Mouse (Mus musculus): ENCODE data around the gene Pgs1.
A peak's percentile ranks its signal among the peaks of the same experiment; 100 is the strongest.

Gene Pgs1

GRCm38 (mm10) chr11:117986126-117987031 lies at the start of gene Pgs1:
Pgs1 (plus strand) TSS chr11:117986292.
- DNase-seq (ENCODE audit: low spot score), result peak; percentile 95

GRCm38 (mm10) chr11:117939004-117939730 lies 46.9 kb upstream of the Pgs1 start:
- peak; percentile 41 for DNase-seq (ENCODE audit: low spot score)

GRCm38 (mm10) chr11:117939741-117940285 lies 46.3 kb upstream of the Pgs1 start:
- peak; percentile 92 for DNase-seq (ENCODE audit: low spot score)

GRCm38 (mm10) chr11:117940881-117941280 lies 45.2 kb upstream of the Pgs1 start:
- DNase-seq (ENCODE audit: low spot score), result no peak

GRCm38 (mm10) chr11:117941325-117941834 lies 44.7 kb upstream of the Pgs1 start:
- DNase-seq (ENCODE audit: low spot score), result no peak

DNA sequence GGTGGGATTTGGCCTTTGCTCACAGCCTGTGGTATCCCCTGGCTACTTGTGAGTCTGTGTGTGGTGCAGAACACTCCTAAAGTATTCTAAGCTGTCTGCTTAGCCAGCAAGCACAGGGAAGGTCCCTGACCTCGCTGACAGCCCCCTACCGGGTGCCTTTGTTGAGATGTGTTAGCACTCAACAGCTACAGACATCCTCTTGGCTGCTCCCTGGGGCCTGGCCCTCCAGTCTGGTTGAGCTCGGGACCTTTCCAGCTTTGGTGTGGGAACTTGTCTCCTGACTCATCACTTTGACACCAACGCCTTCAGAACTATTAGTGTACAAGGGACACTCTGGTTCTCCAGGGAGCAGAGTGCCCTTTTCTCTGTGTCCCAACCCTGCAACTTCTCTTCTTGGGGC lies 44.2 kb upstream of the Pgs1 start:
- DNase-seq (ENCODE audit: low spot score), result peak; percentile 26

DNA sequence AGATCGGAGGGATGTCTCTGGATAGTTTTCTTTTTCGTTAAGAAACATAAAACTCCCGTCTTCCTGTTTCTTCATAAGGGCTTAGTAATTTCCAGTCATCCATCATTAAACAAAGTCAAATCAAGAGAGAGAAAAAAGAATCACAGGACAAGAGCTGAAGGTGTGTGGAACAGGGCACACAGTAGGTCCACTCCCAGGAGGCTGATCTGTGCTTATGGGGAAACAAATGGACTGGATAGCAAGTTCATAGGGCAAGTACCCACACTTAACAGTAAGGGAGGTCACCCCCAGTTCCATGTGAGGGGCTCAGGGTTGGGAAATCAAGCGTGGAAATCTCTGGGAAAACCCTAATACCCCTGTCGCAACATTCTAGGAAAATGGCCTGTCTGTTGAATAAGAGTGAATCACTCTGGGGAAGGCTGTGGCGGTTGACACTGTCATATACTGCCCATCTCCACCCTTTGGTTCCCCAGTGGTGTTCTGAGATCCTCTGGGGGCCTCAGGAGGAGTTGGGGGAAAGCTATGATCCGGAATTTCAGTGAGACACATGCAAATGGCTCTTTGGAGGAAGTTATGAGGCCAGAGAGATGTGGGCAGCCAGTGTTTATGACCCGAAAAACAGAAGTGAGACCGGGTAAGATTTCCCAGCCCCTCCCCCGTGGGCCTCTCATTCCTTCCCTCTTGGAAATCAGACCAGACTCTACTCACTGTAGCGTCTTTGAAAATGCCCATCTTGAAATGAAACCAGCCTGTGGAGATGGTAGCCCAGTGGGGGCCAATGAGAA lies 39.7 kb upstream of the Pgs1 start:
- no peak for DNase-seq (ENCODE audit: low spot score)

- DNase-seq (ENCODE audit: low spot score), result no peak
Measured at GRCm38 (mm10) chr11:117946996-117947419, 39.1 kb upstream of the Pgs1 start.

- peak; percentile 92 for DNase-seq (ENCODE audit: low spot score)
Measured at GRCm38 (mm10) chr11:117949392-117950091, 36.5 kb upstream of the Pgs1 start.

DNA sequence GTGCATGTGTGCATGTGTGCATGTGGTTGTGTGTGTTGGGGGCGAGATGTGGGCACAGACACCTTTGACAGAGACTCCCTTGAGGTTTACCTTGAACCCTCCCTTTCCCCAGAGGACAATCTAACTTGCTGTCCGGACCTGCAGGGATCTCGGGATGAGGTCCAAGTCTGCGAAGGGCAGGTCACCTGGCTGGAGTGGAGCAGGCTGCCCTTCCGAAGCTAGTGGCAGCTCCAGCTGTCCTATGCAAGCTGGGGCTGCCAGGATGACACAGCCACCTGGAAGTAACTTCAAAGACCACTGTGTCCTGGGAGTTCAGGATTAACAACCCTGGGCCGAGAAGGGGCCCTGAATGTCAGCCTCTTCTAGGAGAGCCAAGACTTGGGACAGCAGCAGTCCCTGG lies 34.7 kb upstream of the Pgs1 start:
- no peak for DNase-seq (ENCODE audit: low spot score)

DNA sequence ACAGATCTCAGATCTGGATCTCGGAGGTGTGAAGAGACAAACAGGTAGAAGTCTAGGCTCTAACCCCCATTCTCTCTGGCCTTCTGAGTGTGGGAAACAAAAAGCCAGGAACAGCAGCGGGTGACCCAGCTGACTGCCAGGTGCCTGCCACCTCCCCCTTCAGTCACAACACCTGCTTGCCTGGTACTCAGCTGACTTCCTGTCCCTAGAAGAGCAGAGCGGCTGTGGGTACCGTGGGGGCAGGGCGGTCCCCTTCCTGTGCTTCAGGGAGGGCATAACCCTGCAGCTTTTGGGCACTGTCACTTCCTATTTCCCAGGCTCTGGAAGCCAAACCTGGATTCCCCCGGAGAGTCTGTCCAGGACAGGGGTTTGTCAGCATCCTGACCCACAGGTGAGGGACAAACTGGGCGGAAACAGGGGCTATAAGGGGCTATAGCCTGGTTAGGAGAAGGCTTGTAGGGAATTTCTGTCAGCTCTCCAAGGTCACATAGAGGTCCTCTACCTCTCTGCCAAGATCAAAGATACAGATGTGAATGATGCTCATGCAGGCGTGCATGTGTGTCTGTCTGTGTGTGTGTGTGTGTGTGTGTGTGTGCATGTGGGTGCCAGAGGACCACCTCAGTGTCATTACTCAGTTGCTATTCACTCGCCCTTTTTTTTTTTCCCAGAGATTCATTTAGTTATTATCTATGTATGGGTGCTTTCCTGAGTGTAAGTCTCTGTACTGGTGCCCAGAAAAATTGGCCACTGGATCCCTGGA lies 33.7 kb upstream of the Pgs1 start:
- DNase-seq (ENCODE audit: low spot score), result no peak

DNA sequence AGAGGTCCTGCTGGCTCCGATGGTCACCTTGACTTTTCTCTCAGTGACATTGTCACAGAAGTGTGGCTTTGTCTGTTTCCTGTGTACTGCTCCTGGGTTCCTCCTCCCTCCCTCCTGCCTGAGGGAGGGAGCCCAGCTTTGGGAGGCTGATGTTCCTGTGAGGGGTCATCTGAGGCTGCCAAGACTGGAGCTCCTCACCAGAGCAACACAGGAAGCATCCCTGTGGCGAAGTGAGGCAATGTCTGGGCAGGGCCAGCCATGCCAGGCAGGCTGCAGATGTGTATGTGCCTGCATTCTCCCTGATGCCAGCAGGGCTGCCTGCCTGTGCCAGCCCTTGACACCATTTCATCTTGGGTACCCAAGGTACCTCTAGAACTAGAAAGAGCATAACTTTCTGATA lies 32.0 kb upstream of the Pgs1 start:
- no peak for DNase-seq (ENCODE audit: low spot score)

DNA sequence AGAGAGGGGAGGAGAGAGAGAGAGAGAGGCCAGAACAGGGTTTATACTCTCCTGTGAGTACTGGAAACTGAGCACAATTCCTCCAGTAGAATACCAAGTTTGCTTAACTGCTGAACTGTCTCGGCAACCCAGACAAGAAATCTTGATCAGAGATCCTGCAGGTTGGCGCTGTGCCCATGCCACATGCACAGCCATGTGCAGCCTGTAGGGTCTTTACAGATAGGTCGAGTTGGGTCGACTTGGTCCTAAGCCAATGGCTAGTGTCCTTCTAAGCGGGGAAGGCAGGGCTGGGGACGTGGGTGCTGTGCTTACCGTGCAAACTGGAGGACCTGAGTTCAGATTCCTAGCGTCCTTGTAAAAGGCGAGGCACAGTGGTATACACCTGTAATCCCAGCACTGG lies 31.3 kb upstream of the Pgs1 start:
- no peak for DNase-seq (ENCODE audit: low spot score)

DNA sequence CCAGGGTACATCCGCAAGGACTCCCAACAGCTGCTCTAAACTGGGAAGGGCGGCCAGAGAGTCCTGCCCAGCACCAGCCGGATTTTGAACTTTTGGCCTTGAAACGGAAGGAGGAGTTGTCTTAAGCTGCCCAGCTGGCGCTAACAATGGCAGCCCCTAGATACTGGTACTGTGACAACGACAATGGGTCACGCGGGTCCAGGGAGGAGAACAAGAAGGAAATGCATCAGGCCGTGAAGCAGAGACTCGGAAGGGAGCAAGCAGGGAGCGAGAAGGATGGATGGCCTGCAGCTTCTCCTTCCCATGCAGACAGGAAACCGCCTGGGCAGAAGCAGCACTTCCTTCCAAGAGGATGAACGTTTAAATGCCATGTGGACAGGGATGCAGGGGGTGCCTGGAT lies 30.5 kb upstream of the Pgs1 start:
- DNase-seq (ENCODE audit: low spot score), result no peak

DNA sequence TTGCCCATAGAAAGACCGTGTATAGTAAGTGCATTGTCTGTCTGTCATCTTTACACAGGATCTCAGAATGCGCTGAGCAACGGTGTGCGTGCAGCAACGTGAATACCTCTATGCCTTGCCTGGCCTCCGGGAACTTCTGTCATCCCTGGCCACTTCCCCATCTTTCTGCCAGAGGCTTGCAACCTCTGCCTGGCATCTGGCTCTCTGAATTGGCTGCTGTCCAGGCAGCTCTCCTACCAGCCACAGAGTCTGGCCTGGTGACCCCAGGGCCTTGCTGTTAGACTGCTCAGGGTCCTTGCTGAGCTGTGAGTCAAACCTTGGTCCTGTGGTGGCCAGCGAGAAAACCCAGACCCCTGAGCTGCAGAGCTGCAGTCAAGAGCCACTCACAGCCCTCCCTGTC lies 27.9 kb upstream of the Pgs1 start:
- no peak for DNase-seq (ENCODE audit: low spot score)

DNA sequence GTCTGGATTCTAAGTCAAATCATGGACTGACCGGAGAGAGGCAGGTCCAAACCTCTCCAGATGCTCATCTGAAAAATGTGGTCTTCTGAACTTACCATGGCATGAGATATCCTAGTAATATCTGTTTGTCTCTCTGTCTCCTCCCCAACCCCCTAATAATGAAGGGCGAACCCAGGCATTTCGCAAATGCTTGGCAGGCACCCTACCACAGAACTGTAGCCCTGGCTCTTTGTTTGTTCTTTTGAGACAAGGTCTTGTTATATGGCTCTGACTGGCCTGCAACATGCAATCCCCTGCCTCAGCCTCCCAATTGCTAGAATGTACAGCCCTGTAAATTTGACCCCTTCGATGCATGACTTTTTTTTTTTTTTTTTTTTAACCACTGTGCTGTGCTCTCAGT lies 26.9 kb upstream of the Pgs1 start:
- DNase-seq (ENCODE audit: low spot score), result no peak

DNA sequence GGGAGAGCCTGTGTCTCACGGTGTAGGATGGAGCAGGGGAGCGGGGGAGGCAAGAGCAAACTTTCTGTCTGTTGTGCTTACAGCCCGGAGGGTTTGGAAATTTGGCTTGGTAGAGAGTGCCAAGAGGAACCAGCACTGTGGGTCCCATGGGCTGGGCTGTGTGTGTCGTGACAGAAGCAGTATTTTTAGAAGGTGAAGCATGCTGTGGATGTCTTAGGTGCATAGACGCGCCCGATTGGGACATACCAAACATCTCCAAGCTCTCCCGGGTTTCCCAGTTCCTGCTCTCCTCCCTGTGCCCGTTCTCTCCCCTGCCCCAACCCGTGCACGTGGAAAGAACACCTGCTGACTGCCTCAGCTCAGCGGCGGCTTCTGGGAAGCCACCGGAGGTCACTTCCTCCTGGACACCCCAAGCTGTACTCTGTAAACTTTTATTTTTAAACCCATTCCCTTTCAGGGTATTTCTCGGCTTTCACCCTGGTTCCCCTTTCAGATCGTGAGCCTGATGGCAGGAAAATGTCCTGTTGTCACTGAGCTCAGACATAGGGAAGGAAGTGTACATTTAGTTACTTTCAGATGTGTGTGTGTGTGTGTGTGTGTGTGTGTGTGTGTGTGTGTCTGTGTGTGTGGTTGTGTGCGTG lies 26.2 kb upstream of the Pgs1 start:
- DNase-seq (ENCODE audit: low spot score), result no peak

GRCm38 (mm10) chr11:117960601-117961000 lies 25.5 kb upstream of the Pgs1 start:
- no peak for DNase-seq (ENCODE audit: low spot score)

- peak; percentile 43 for DNase-seq (ENCODE audit: low spot score)
Measured at GRCm38 (mm10) chr11:117962228-117963067, 23.6 kb upstream of the Pgs1 start.
